Mouse (Mus musculus) thymus, adult 2 months (tissue): ENCODE data around the gene Gm49322.

Experiments used
- CTCF ChIP-seq: fragments of 200-500 bp; IDR thresholded peaks from 2 replicates; pipeline ENCODE4 v1.5.1; 2012; ENCODE audit warnings: mild to moderate bottlenecking, control low read depth, low read length, moderate library complexity, borderline replicate concordance; ENCODE audit not compliant: control insufficient read depth, poor library complexity, insufficient read depth; ENCODE audit errors: extremely low read depth
- POLR2A ChIP-seq: fragments of 200-500 bp; IDR thresholded peaks from 2 replicates; pipeline ENCODE4 v1.6.1; 2012; ENCODE audit warnings: mild to moderate bottlenecking, low read length, control low read depth, moderate library complexity; ENCODE audit not compliant: control insufficient read depth, poor library complexity, insufficient read depth; ENCODE audit errors: extremely low read depth

DNA sequence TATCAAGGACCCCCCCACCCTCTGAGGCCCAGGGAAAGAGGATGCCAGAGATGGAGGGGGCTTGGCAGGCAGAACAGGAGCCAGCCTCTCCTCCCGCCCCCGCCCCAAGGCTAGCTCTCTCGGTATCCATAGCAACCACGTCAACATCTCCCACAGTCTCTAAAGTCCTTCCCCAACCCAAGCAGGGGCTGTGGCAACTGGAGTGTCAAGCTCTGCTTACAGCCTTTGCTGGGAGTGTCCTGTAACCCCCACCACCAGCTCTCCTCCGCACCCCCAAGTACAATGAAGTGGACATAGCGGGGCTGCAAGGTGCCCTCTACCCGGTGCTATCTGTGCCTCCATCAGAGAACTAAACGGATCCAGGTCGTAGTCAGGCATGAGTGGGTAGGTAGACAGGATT, 31.9 kb upstream of the Gm49322 start:
- TF ChIP-seq CTCF (no peak), POLR2A (no peak)
